Mouse (Mus musculus) layer of hippocampus, adult 2 months (tissue): ENCODE measurements at regions not wholly inside any gene's neighbourhood (a gene's known extent, or its start where the extent isn't known, plus 50 kb on each side); places are given as distances from the start of the nearest gene placed in this dataset.

Experiments used
- DNase-seq, 2 experiments: peaks; one replicate each; pipeline ENCODE4 v3.0.0; 2022; ENCODE audit warnings: low spot score in 2 of 2
- H3K27ac ChIP-seq: fragments of 200-600 bp; 2 replicates; pipeline ENCODE4 v1.8.1; 2022
- H3K4me3 ChIP-seq: fragments of 200-600 bp; 2 replicates; pipeline ENCODE4 v1.8.1; 2022; ENCODE audit warnings: mild to moderate bottlenecking
- CTCF ChIP-seq: fragments of 200-600 bp; conservative IDR thresholded peaks from 2 replicates; pipeline ENCODE4 v1.8.1; 2022; ENCODE audit warnings: antibody characterized with exemption, mild to moderate bottlenecking, moderate library complexity

DNA sequence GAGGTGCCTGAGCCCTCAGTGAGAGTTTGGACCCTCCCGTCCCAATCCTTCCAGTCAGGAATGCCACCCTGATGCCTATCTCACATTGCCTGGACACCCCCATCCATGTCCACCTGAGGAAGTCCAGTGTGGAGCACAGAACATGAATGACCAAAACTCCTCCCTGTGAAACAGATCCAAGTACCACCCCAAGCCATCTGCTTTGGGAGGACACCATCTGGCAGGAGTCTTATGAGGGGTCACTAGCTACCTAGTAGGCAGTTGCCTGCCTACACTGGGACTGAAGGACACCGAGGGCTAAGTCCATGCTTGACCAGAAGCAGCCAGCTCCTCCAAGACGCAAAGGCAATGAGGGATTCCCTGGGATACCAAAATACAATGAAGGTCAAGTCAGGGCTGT lies 119.9 kb upstream of the Ppp1r26 start:
- Histone ChIP-seq H3K4me3 (no peak overlapping the region), H3K27ac (peak overlapping the region; percentile 53; the same call in 1 of the 2 replicates)
- no peak for DNase-seq
- no peak for TF ChIP-seq CTCF

DNA sequence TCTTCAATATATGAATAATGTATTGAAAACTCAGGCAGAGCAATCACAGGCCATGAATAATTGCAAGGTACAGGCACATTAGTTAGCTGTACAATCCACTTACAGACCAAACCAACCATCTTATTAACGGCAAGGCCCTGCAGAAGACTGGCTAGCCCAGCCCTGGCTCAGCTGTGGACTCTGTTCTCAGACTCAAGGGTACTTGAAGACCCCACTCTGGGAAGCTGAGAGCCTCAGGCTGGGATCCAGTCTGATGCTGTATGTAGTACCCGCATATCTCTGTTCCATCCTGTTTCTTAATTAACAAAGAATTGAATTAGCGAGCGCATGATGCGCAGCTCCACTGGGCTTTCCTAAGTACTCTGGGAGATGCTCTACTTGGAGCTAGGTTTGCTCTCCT lies 117.5 kb upstream of the Ppp1r26 start:
- DNase-seq: no peak
- no peak for TF ChIP-seq CTCF
- H3K27ac ChIP-seq: no peak overlapping the region
- H3K4me3 ChIP-seq: no peak overlapping the region

DNA sequence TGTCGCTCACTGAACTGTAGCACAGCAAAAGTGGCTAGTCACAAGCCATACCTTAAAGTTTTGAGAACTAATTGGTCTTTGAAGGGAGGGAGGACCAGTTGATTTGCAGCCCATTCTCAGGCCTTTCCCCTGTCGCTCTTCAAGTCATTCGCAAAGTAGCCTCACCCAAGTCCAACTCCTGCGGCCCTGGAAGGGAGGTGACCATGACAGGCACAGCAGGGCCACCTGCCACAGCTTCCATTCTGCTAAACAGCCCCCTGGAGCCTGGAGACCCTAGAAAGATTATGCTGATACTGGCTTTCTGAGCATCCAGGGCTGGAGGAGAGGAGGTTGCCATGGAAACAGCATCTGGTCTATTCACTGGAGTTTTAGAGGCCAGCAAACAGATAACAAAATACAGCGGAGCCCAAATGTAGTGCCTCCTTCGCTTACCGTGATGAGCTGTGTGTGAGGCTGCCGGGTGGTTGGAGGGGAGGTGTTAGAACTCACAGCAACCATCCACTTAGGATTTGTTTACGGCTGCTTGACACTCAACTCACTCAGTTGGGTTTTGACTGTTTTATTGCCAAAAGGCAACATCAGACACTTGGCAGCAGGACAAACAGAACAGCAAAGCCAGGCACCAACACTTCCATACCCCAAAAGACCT lies 111.3 kb upstream of the Ppp1r26 start:
- no peak for TF ChIP-seq CTCF
- H3K4me3 ChIP-seq: no peak overlapping the region
- DNase-seq: peak; percentile 20 to 45
- peak overlapping the region; percentile 33; the same call in 1 of the 2 replicates for H3K27ac ChIP-seq

DNA sequence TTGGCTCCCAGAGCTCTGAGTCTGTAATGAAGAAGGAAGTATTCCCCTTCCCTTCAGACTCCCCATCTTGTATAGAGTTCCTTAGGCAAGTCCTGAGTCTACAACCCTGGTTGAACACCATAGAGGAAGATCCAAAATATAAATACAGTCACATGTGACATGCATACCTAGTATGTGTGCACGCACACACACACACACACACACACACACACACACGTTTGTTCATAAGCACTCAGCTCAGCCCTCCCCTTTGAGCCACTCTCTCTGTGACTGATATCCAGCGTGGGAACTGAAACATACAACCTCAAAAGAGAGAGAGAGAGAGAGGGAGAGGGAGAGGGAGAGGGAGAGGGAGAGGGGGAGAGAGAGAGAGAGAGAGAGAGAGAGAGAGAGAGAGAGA lies 110.8 kb upstream of the Ppp1r26 start:
- Histone ChIP-seq H3K4me3 (no peak overlapping the region), H3K27ac (peak overlapping the region; percentile 33; the same call in 1 of the 2 replicates)
- DNase-seq: no peak
- no peak for TF ChIP-seq CTCF

DNA sequence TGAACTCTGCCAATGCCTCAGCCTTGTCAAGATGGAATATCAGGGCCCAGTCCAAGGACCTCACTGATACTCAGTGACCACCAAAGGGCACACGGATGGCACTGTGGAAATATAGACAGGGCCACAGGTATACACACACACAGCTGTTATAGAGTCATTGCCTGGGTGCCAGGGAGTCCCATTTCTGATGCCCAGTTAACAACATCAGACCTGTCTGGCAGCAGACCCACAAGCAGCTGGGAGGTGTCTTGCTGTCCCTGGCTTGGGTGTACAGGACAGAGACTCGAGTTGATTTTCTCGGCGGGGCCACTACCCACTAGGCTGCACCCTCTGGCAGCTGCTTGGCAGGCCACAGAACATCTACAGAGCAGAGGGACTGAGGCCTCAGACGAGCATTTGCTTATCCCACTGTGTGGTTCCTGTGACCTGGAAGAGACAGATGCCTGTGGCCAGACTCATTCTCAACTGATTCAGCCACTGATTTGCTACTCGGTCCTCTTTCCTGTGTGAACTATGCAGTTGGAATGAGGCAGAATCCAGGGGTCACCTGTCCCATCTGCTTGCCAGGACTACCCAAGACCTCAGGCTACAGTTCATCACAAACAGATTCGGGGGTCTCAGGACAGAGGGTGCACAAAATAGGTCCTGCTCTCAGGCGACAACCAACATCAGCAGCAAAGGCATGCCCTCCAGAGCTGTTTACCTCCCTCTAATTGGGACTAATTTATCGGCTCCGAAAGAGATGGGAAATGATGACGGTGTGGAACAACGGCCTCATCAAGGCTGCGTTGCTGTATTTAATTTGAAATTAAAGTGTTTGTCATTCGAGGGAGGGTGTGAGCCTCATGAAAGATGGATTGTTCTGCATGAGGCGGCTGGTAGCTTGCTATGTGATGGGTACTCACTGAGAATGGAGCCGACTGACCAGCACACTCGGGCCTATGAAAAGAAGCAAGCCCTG lies 110.0 kb upstream of the Ppp1r26 start:
- TF ChIP-seq CTCF: no peak
- no peak for DNase-seq
- Histone ChIP-seq H3K27ac (peak overlapping the region; percentile 4; the same call in 1 of the 2 replicates), H3K4me3 (no peak overlapping the region)

DNA sequence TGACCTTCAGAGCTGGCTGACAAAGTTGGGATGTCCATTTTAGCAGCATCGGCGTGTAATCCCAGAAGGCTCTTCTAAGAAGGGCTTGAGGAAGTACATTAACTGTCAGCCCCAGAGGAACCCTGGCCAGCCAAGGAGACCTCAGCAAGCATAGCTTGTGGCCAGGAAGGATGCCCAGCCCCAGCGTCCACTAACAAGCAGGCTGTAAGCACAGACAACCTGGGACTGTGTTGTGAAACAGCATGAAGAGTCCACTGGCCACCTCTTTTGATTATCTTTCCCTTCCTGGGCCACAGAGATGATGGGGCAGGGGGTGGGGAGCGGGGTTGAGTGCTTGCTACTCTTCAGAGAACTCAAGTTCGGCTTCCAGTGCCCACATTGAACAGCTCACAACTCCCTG lies 109.0 kb upstream of the Ppp1r26 start:
- no peak for DNase-seq
- Histone ChIP-seq H3K27ac (no peak overlapping the region), H3K4me3 (no peak overlapping the region)
- TF ChIP-seq CTCF: no peak

DNA sequence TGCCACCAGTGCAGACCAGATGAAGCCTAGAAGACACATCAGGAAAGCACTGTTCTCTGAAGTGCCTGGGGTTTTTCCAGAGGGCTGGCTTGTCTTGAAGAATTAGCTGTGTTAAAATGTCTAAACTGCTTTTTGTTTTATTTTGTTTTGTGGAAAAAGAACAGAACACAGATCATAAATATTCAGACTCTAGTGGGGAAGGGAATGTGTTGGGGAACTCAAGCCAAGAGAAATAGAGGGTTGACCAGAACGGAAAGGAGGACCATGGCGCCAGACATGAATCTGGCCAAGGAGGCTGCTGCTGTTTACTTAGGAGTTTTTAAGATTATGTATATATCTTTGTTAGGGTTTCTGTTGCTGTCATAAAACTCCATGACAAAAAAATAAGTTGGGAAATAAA lies 105.3 kb upstream of the Ppp1r26 start:
- Histone ChIP-seq H3K27ac (no peak overlapping the region), H3K4me3 (no peak overlapping the region)
- no peak for TF ChIP-seq CTCF
- DNase-seq: no peak

DNA sequence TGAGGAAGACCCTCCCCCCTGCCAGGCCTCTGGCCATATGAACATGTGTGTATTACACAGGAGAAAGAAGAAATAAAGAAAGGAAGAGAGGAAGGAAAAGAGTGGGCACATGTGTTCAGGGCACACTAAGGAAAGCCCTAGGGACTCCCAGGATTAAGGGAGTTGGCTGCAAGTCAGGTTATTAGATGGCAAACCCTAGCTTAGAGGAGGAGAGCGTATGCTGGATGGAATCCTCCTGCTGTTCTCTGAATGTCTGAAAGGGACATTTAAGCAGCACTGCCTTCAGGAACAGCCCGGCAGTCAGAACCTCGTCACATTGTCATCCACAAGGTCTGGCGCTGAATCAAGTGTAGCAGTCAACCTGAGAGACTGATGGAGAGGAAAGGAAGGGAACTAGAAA lies 98.1 kb upstream of the Ppp1r26 start:
- no peak for DNase-seq
- Histone ChIP-seq H3K27ac (no peak overlapping the region), H3K4me3 (no peak overlapping the region)
- no peak for TF ChIP-seq CTCF

DNA sequence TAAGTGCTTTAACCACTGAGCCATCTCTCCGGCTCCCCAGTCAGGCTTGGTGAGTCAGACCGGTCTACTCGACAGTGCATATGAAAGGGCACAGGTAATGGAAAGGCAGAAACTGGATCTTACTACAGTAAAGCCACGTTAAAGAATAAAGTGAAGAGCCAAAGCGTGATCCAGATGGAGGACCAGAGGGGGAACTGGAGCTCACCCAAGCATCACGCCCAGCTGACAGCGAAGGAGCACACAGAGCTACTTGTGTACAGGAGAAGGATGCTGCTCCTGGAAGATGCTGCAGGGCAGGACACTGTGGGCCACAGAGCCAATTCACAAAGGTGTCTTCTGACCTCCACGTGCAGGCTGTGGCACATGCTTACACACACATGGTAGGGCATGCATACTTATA lies 96.7 kb upstream of the Ppp1r26 start:
- no peak overlapping the region for H3K4me3 ChIP-seq
- DNase-seq: no peak
- H3K27ac ChIP-seq: no peak overlapping the region
- no peak for TF ChIP-seq CTCF

DNA sequence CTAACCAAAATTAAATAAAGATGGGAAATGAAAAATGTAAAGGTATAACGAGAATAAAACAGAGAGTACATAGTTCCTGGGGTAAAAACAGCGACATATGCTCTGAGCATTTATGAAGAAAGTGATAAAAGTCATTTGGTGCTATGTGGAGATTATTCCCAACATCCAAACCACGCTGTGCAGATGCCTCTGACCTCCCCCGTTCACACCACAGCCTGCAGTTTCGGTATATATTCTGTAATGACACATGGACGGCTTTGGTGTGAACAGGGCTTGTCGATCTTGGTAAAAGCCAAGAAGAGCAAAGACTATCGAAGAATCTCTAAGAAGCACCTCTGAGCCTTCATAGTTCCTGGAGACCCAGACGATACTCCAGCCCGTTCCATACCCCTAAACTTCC lies 95.2 kb upstream of the Ppp1r26 start:
- no peak for DNase-seq
- no peak for TF ChIP-seq CTCF
- Histone ChIP-seq H3K4me3 (no peak overlapping the region), H3K27ac (no peak overlapping the region)

DNA sequence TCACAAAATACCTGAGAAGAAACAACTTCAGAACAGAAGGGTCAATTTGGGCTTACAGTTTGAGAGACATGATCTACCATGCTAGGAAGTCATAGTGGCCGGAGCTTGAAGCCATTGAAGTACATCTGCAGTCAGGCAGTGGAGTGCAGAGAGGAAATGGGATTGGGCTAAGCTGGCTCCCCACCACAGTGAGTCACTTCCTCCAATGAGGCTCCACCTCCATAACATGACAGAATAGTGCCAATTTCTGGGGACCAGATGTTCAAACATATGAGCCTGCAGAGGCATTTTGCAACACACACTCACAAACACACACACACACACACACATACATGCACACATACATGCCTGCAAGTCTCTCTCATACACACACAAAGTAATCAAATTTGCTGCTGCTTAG lies 93.7 kb upstream of the Ppp1r26 start:
- no peak for TF ChIP-seq CTCF
- H3K4me3 ChIP-seq: no peak overlapping the region
- DNase-seq: no peak
- H3K27ac ChIP-seq: no peak overlapping the region

DNA sequence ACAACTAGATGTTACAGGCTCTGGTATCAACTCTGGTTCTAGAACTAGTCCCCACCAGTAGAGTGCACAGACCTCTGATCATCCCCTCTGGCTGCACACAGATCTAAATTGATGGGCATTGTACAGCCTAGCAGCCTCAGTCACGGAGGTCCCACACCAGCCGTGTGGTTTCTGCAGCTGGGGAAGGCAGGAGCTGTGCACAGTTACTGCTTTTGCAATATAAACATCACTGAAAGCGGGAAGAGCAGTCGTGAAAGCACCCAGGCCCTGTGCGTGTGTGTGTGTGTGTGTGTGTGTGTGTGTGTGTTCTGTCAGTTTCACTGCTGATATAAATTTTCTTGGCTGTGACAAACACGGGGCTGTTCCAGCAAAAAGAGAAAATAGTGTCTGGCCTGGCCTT lies 84.4 kb upstream of the Ppp1r26 start:
- no peak for TF ChIP-seq CTCF
- H3K27ac ChIP-seq: peak overlapping the region; percentile 39
- no peak for DNase-seq
- H3K4me3 ChIP-seq: no peak overlapping the region

DNA sequence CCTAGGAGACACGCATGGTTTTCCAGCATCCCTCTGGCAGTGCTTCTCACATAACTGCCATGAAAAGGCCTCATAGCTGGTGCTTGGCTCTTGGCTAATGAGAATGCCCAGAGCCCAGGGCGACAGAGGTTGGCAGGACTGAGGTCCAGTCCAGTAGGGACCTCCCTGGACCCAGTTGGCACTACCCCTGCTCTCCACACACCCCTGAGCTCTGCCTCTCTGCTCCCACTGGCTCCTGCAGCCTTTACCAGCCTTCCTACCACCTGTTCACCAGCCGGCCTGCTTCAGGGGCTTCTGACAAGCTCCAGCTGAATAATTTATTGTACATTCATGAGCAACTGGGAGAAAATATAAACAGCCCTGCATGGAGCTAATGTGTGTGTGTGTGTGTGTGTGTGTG lies 82.0 kb upstream of the Ppp1r26 start:
- no peak for TF ChIP-seq CTCF
- H3K27ac ChIP-seq: peak overlapping the region; percentile 39
- DNase-seq: no peak
- H3K4me3 ChIP-seq: no peak overlapping the region

DNA sequence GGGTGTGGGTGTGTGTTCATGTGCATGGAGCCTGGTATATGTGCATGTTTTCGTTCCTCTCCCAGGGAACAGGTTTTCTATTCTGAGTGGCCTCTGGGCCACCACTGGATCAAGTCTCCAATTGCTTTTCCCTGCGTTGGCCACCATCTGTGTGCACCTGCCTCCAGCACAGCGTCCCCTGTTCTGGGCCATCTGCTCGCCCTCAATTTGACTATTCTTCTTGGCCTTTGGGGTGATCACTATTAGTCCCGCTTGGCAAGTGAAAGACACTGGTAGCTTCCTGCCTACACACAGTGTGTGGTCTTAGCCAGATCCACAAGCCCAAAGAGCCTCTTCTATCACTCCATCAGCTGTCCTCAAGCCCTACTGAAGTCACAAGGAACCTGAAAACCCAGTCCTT lies 80.8 kb upstream of the Ppp1r26 start:
- DNase-seq: no peak
- H3K27ac ChIP-seq: no peak overlapping the region
- TF ChIP-seq CTCF: no peak

More for the DNA sequence above, 80.8 kb upstream of the Ppp1r26 start:
- no peak overlapping the region for H3K4me3 ChIP-seq
